Mouse (Mus musculus) small intestine, adult 2 months (tissue): Measurements from ENCODE around the gene Mfsd12.

Source experiments
- CTCF ChIP-seq: fragments of 200-500 bp; IDR thresholded peaks from 2 replicates; pipeline ENCODE4 v1.5.1; 2012; ENCODE audit warnings: low read depth, mild to moderate bottlenecking, control low read depth, inconsistent platforms, low read length, moderate library complexity, mixed read lengths; ENCODE audit not compliant: insufficient replicate concordance, insufficient read length; ENCODE audit errors: extremely low read depth
- POLR2A ChIP-seq: fragments of 200-500 bp; IDR thresholded peaks from 2 replicates; pipeline ENCODE4 v1.6.1; 2012; ENCODE audit warnings: low read depth, mild to moderate bottlenecking, control low read depth, inconsistent platforms, low read length, moderate library complexity

DNA sequence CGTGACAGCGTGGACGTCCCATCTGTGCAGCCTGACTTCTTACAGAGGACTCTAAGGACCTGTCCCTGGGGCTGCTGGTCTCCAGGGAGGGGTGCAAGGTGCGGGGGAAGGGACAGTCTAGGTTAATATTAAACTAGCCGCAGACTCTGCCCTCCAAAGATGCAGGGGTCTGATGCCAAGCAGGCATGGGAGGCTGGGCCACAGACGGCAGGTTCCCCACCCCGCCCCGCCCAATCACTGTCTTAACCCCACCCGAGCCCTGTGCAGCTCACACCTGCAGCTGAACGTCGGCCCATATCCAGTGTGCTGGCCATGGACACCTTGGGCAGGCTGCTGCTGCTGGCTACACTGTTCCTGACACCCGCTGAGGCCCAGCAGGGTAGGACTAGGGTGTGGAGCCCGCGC is 35.5 kb downstream of the Mfsd12 start, which contains the start of gene Smim24:
- no peak for TF ChIP-seq CTCF
- TF ChIP-seq POLR2A, result peak; percentile 95; the same call in 1 of the 2 replicates
